Mouse (Mus musculus) Patski (cell line): ENCODE measurements around the gene A430078G23Rik. TPM values are rescaled to one million over a fixed set of nuclear protein-coding genes. Genes with fewer than 3 reads are reported as not detected.

Source experiments
- ATAC-seq: fragments of 100-300 bp; one replicate; pipeline ENCODE4 v1.8.0; 2021
- CTCF ChIA-PET: fragments of 350-600 bp; sonication (Branson Sonifier 250); formaldehyde crosslinking; loops from one replicate; lab custom pipeline; 2022; ENCODE audit warnings: inconsistent platforms; lab: Charles Lee
- POLR2A ChIA-PET: fragments of 350-600 bp; sonication (Branson Sonifier 250); formaldehyde crosslinking; loops from one replicate; lab custom pipeline; 2022; ENCODE audit warnings: antibody characterized with exemption, inconsistent platforms; lab: Charles Lee
- DNase-seq: peaks from one replicate; pipeline ENCODE4 v3.0.0-alpha.2; 2011; ENCODE audit warnings: low read depth, low spot score
- H3K27me3 ChIP-seq: fragments of 371-371 bp; one replicate; pipeline ENCODE4 v1.5.1; 2021
- CTCF ChIP-seq: fragments of 100-300 bp; IDR thresholded peaks from one replicate; pipeline ENCODE4 v1.5.1; 2021
- in situ Hi-C: fragments of 300-500 bp; cut with MboI; formaldehyde crosslinking; loops from 3 replicates; pipeline ENCODE4 v1.11.1; 2018; ENCODE audit warnings: low pct_unique_long_range_greater_than_20kb, mixed read lengths
- polyA plus RNA-seq: library from polyadenylated mRNA; unstranded; gene quantifications from one replicate; pipeline ENCODE4 v1.2.3, GENCODE M21; 2021

A430078G23Rik gene
- polyA plus RNA-seq, 1 experiment from 2014 or later: not detected

GRCm38 (mm10) chr8:3417455-3417854 is 64.2 kb downstream of the A430078G23Rik start:
- POLR2A ChIA-PET: interaction anchor here (0.7 to 0.8 kb wide), 2 partner anchors 11 to 17 kb away, joined by 3 read pairs; no protein-coding TSS in a partner anchor
- CTCF ChIA-PET: interaction anchor here (1.1 to 1.6 kb wide), 2 partner anchors 11 to 34 kb away, joined by 3 to 6 read pairs; no protein-coding TSS in a partner anchor
- TF ChIP-seq CTCF: no peak
- DNase-seq (no peak), ATAC-seq (peak; percentile 36)
- in situ Hi-C loops: no loop called here
- no peaks in the 10 kb centered on the region for H3K27me3 ChIP-seq

- H3K27me3 ChIP-seq: no peaks in the 10 kb centered on the region
- no peak for TF ChIP-seq CTCF
- POLR2A ChIA-PET: interaction anchor here (0.8 kb wide), 1 partner anchor 10 kb away, joined by 3 read pairs; no protein-coding TSS in a partner anchor
- DNase-seq: peak; percentile 81
- peak; percentile 44 for ATAC-seq
- in situ Hi-C loops: no loop called here
- CTCF ChIA-PET: interaction anchor here (0.8 to 1.6 kb wide), 3 partner anchors 10 to 33 kb away, joined by 3 to 6 read pairs (median 3); no protein-coding TSS in a partner anchor
Observed at GRCm38 (mm10) chr8:3418101-3418500, 64.9 kb downstream of the A430078G23Rik start.

- CTCF ChIA-PET: interaction anchor here (1.2 to 2.1 kb wide), 2 partner anchors 26 to 30 kb away, joined by 5 to 6 read pairs; no protein-coding TSS in a partner anchor
- DNase-seq (no peak), ATAC-seq (no peak)
- POLR2A ChIA-PET: no interaction called here
- no peaks in the 10 kb centered on the region for H3K27me3 ChIP-seq
- no peak for TF ChIP-seq CTCF
- in situ Hi-C loops: no loop called here
Observed at GRCm38 (mm10) chr8:3420105-3420706, 67.0 kb downstream of the A430078G23Rik start.

- DNase-seq (no peak), ATAC-seq (no peak)
- in situ Hi-C loops: no loop called here
- CTCF ChIA-PET: interaction anchor here (2.1 kb wide), 1 partner anchor 29 kb away, joined by 6 read pairs; no protein-coding TSS in a partner anchor
- no peaks in the 10 kb centered on the region for H3K27me3 ChIP-seq
- no peak for TF ChIP-seq CTCF
- POLR2A ChIA-PET: no interaction called here
Observed at GRCm38 (mm10) chr8:3421507-3421906, 68.3 kb downstream of the A430078G23Rik start.

GRCm38 (mm10) chr8:3425217-3425616 is 72.0 kb downstream of the A430078G23Rik start:
- CTCF ChIA-PET: interaction anchor here (1.1 to 3.4 kb wide), 3 partner anchors 10 to 25 kb away, joined by 3 to 10 read pairs (median 9); no protein-coding TSS in a partner anchor
- POLR2A ChIA-PET: interaction anchor here (0.7 kb wide), 1 partner anchor 35 kb away, joined by 3 read pairs; no protein-coding TSS in a partner anchor
- no peaks in the 10 kb centered on the region for H3K27me3 ChIP-seq
- TF ChIP-seq CTCF: no peak
- in situ Hi-C loops: no loop called here
- ATAC-seq: no peak
- no peak for DNase-seq

- no peak for TF ChIP-seq CTCF
- POLR2A ChIA-PET: no interaction called here
- CTCF ChIA-PET: interaction anchor here (1.7 to 3.4 kb wide), 3 partner anchors 24 to 68 kb away, joined by 4 to 10 read pairs (median 5); partner anchors contain the start of gene Arhgef18
- in situ Hi-C loops: no loop called here
- no peak for ATAC-seq
- no peak for DNase-seq
- no peaks in the 10 kb centered on the region for H3K27me3 ChIP-seq
Observed at GRCm38 (mm10) chr8:3426211-3426610, 73.0 kb downstream of the A430078G23Rik start.

- ATAC-seq: no peak
- ChIA-PET CTCF (interaction anchor here (2.6 kb wide), 1 partner anchor 11 kb away, joined by 6 read pairs; no protein-coding TSS in a partner anchor), POLR2A (interaction anchor here (1.1 kb wide), 1 partner anchor 10 kb away, joined by 3 read pairs; no protein-coding TSS in a partner anchor)
- TF ChIP-seq CTCF: no peak
- no peak for DNase-seq
- in situ Hi-C loops: no loop called here
- H3K27me3 ChIP-seq: no peaks in the 10 kb centered on the region
Observed at GRCm38 (mm10) chr8:3428426-3428825, 75.2 kb downstream of the A430078G23Rik start.

GRCm38 (mm10) chr8:3429966-3430365 is 76.8 kb downstream of the A430078G23Rik start:
- no peaks in the 10 kb centered on the region for H3K27me3 ChIP-seq
- ChIA-PET POLR2A (no interaction called here), CTCF (no interaction called here)
- no peak for TF ChIP-seq CTCF
- ATAC-seq (peak; percentile 92), DNase-seq (peak; percentile 71)
- in situ Hi-C loops: no loop called here

- in situ Hi-C loops: no loop called here
- H3K27me3 ChIP-seq: no peaks in the 10 kb centered on the region
- CTCF ChIA-PET: no interaction called here
- POLR2A ChIA-PET: no interaction called here
- ATAC-seq (no peak), DNase-seq (no peak)
- TF ChIP-seq CTCF: no peak
Observed at GRCm38 (mm10) chr8:3431113-3431512, 77.9 kb downstream of the A430078G23Rik start.

- CTCF ChIA-PET: interaction anchor here (7.2 kb wide), 1 partner anchor 14 kb away, joined by 54 read pairs; no protein-coding TSS in a partner anchor
- POLR2A ChIA-PET: no interaction called here
- no peak for ATAC-seq
Observed at GRCm38 (mm10) chr8:3436492-3436891, 83.3 kb downstream of the A430078G23Rik start.

GRCm38 (mm10) chr8:3439510-3439909 is 86.3 kb downstream of the A430078G23Rik start:
- CTCF ChIA-PET: interaction anchor here (1.2 to 7.2 kb wide), 6 partner anchors 7 to 81 kb away, joined by 3 to 54 read pairs (median 5); partner anchors contain the start of gene Arhgef18
- in situ Hi-C loops: no loop called here
- H3K27me3 ChIP-seq: no peaks in the 10 kb centered on the region
- ATAC-seq (no peak), DNase-seq (no peak)
- peak; percentile 63 for TF ChIP-seq CTCF
- POLR2A ChIA-PET: no interaction called here

More at GRCm38 (mm10) chr8:3436492-3436891, 83.3 kb downstream of the A430078G23Rik start:
- in situ Hi-C loops: no loop called here
- DNase-seq: no peak
- no peak for TF ChIP-seq CTCF
- no peaks in the 10 kb centered on the region for H3K27me3 ChIP-seq

Other genes starting within 250 kb of the A430078G23Rik start
- gene Insr, start 73.8 kb upstream of the A430078G23Rik start, polyA plus RNA-seq: 13.8 TPM
- gene Arhgef18, start 39.6 kb downstream of the A430078G23Rik start, polyA plus RNA-seq: 37.0 TPM
- 12.0 TPM for gene Pex11g, start 114.3 kb downstream of the A430078G23Rik start, polyA plus RNA-seq
- gene Tex45, start 117.4 kb downstream of the A430078G23Rik start, polyA plus RNA-seq: not detected
- 45.2 TPM for gene Zfp358, start 139.7 kb downstream of the A430078G23Rik start, polyA plus RNA-seq
- 85.9 TPM for gene Mcoln1, start 147.0 kb downstream of the A430078G23Rik start, polyA plus RNA-seq
- 83.0 TPM for gene Pnpla6, start 162.0 kb downstream of the A430078G23Rik start, polyA plus RNA-seq
- gene C330021F23Rik, start 214.6 kb downstream of the A430078G23Rik start, polyA plus RNA-seq: 3.3 TPM
- 18.5 TPM for gene Camsap3, start 233.9 kb downstream of the A430078G23Rik start, polyA plus RNA-seq